Mouse (Mus musculus): ENCODE results near the gene Ofcc1.

Ofcc1 gene

DNA sequence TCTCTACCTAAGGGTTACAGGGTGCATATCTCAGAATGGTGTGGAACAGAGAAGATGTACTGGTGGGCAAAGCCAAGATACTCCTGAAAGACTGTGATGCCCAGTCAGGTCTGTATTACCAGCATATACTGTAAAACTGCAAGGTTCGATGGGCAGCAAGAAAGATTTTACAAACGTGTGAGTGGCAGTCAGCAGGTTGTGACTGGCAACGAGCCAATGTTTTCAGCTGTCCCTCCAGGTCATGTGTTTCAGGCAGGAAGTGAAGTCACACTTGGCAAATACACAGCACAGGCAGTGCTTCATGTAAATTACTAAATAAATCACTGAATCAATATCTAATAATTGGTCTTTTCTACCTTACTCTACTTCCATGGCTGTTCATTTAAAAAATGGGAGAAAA, at the start of gene Ofcc1:
Ofcc1 (minus strand) TSS at position 163 of the 400 bp plus-strand sequence.
- in situ Hi-C loops (cut with MboI, MseI) = no loop called here

DNA sequence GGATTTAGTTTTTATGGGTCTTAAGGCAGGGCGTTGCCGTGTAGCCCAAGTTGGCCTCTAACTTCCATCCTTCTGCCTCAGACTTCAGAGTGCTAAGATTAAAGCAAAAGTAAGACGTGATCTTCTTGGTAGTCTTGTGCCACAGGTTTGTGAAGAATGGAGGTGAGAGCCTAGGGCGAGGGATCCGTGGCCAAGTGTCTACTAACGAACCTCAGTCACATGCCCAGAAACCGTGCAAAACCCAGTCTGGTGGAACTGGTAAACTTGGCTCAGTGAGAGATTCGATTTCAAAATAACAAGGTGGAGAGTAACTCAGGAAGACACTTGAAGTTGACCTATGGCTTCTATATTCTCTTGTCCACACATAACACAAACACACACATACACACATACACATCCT, 28.9 kb upstream of the Ofcc1 start:
- in situ Hi-C loops (cut with MboI, MseI) = loop anchor here (25.0 kb wide), 2 partner anchors 103 to 578 kb away; no protein-coding TSS in a partner anchor

DNA sequence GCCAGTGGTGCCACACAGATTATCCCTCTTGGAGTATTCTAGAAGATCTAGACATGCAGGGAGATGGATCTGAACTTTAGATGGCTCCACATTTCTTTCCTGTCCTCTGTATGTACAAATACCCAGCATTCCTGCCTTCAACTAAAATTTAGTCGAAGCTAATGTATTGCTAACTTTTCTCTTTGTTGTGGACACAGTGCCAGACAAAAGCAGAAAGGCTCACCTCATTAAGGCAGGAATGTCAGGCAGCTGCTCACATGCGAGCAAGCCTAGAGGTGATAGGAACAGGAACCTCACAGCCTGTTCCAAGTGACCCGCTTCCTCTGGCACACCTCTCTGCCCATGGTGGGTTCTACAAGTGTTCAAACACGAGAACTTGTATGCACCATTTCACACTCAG, 26.2 kb upstream of the Ofcc1 start:
- in situ Hi-C loops (cut with MboI, MseI) = loop anchor here (25.0 kb wide), 2 partner anchors 100 to 575 kb away; no protein-coding TSS in a partner anchor

DNA sequence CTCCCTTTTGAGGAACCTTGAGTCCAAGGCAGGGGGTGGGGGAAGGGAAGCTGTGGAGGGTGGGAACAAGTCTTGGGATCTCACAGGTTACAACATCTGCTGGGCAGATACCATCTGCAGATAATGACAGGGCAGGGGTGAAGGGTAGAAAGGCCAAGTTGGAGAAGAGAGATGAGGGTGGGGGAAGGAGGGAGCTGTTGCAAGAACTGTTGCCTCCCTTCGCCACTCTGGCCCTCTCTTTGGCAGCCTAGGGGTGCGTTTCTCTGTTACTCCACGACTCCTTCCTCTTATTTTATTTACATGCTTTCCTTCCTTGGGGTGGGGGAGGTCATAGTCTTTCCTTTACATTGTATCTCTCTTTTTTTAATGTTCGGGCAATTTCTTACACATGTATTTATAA, 23.7 kb upstream of the Ofcc1 start:
- in situ Hi-C loops (cut with MboI, MseI) = loop anchor here (25.0 kb wide), 2 partner anchors 98 to 573 kb away; no protein-coding TSS in a partner anchor

DNA sequence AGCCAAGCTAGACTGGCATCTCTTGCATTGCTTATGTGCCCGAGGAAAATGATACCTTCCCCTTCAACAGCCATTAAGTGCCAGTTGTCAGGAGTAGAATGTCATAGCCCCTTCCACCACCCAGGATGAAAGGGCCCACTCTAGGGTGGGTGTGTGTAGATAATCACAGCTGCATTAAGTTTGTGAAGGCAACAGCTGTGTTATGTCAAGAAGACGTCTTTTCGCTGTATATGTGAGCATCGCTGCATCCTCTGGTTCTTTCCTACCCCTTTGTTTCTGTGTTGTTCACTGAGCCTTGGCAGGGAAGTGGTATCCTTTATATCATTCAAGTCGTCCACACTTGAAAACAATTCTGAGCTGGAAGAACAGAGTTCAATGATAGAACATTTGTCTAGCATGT, 15.5 kb upstream of the Ofcc1 start:
- in situ Hi-C loops (cut with MboI, MseI) = loop anchor here (25.0 kb wide), 2 partner anchors 89 to 564 kb away; no protein-coding TSS in a partner anchor

DNA sequence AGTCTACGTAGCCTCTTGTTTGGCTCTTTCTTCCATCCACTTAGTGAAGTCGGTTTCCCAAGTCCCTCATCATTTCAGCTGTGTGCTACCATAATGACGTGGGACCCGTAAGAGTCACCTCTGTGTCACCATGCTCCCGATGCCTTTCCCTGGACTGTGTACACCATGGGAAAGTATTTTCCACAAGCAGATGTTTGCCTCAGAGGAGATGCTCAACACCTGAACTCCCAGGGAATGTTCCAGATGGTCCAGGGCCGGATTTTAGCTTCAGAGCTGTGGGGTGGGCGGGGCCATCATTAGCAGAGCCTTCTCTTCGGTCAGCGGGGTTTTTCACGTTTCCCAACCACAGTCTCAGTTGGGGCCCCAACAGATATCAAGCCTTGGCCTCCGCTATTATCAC, 5.5 kb upstream of the Ofcc1 start:
- in situ Hi-C loops (cut with MboI, MseI) = no loop called here

DNA sequence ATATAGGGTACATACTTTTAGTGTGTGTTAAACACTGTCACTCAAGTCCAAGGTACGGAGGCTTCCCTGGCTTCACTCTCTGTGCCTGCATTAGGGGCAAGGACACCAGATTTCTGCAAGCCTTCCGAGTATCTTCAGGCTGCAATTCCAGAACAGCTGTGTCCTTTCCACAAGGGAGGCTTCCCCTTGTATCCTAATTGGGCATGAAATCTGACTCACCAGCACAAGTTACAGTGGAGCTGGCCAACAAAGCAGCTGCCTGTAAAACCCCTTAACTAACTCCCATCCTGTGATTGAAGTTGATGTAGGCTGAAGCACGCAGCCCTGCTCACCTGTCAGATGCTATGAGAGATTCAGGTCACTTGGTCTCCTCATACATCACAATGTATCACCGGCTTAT, 3.6 kb upstream of the Ofcc1 start:
- in situ Hi-C loops (cut with MboI, MseI) = no loop called here

DNA sequence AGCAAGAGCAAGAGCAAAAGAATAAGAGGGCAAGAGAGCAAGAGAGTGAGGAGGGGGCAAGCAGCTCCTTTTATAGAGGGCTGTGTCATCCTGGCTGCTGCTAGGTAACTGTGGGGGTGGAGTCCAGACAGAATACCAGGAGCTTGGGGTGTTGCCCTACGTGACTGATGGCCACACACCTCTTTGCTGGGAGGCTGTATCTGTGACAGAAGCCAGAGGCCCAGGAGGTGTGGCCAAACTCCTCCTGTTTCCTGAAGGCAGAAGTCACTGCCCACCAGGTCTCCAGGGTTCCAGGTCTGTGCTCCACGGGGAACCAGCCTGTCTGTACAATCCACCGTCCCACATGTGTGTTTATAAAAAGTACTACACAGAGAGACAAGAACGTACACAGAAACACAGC, 558 bp downstream of the Ofcc1 start:
- in situ Hi-C loops (cut with MboI, MseI) = no loop called here

DNA sequence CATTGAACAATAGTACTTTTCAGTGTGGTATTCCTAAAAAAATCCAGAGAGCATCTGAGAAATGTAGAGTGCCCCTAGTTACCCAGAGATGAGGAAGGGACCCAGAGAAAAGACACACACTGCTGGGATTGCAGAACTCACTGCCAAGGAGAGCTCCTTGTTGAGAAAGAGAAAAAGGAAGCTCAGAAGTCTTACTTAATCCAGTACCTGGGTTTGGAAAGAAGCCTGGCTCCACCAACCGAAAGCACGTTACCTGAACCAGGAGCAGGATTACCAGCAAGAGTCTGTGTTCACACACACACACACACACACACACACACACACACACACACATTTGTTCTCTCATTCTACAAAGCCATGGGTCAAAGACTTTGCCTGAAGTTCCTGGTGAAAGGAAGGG, 14.2 kb downstream of the Ofcc1 start:
- in situ Hi-C loops (cut with MboI, MseI) = no loop called here

DNA sequence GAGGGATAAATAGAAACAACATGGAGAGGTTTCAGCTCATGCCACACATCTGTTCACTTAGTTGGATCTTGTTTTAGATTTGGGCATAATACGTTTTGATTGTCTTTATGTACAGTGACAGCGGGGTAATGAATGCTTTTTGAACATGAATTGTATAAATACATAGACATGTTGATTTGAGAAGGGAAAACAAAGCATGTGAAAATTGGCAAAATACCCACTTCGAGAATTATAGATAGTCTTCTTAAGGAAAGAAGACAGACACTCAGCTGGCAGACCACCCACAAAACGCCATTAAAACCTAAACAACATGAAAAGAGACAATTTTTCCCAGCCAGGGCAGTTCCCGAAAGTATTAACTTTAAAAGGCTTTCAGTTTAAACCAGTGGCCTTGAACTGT, 37.9 kb downstream of the Ofcc1 start:
- in situ Hi-C loops (cut with MboI, MseI) = no loop called here

DNA sequence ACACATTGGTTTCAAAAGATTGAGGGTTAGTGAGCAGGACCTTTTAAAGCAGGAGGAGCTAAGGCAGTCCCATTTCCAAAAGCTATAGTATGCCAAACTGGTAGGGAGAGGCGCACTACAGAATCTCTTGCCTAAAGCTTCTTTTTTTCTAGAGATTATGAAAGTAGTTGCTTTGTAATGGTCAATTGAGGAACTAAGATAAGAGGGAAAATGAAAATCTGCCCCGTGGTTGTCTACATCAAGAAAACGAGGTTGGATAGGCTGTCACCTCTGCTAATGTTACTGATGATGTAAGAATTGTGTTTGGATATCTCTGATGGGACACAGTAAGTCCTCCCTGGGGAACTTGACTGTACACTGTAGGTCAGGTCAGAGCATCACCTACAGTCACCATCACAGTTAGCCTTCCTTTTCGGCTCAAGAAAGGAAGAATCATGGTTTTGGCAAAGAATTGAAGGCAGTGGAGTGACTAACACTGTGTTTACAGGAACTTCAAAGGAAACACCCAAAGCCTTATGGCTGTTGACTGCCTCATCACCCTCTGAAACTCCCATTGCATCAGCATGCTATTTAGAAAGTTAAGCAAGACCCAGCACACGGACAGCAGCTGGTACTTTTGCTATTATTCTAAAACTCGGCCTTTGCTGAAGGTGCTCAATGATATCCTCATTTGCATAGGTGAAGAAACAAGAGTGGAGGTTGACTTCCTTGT, 40.3 kb downstream of the Ofcc1 start:
- in situ Hi-C loops (cut with MboI, MseI) = no loop called here

DNA sequence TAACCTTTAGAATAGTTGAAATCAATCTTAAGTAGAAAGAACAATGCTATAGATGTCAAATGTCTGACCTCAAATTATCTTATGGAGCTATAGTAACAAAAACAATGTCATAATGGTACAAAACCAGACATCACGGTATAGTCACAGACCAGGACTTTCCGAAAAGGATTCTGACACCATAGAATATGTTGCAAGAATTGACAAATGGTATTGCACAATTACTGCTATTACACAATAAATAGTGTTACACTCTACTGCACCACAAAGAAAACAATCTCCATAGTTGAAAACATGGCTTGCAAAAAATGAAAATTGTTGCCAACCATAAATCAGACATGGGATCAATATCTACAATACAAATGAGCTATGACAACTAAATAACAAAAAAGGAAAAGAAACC, 43.5 kb downstream of the Ofcc1 start:
- in situ Hi-C loops (cut with MboI, MseI) = no loop called here

DNA sequence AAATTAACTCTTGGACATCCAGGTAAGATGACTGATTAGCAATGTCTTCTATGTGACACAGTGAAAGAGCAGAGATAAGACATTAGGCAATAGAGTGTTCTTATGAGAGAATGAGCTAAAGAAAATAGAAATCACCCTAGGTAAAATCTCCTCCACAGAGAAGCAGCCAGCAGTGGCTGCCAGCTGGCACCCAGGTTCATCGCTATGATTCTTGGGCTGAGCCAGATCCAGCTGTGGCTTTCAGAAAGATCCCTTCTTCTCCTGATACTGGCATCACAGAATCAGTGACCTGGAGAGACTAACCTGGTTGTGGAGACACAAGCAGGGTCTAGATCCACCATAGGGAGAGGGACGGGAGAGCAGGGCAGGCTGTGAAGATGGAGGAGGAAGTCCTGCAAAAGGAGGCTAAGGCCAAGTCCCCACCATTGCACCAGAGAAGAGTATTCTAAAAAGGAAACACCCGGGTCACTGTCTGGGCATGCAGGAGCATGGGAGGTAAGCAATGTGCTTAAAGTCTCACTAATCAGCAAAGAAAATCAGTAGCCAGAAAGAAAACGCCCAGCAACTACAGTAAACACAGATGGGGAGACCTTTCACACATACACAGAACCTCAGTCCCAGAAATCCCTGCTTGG, 46.0 kb downstream of the Ofcc1 start:
- in situ Hi-C loops (cut with MboI, MseI) = no loop called here

DNA sequence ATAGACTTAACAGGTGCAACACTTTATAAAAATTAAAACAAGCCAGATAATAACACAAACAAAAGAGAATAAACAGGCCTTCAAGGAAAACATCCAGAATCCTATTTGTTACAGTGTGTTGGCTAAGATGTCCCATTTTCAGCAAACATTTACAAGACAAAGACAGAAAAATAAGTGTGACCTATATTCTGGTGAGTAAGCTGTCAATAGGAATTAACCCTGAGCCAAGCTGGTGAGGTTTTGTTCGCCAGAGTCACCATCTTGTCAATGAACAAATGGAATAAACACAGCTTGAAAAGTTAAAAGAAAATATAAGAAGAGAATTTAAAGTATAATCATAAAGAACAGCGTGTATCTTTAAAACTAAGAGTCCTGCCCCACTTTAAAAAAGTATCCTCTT, 68.4 kb downstream of the Ofcc1 start:
- in situ Hi-C loops (cut with MboI, MseI) = loop anchor here (25.0 kb wide), 1 partner anchor 94 kb away; no protein-coding TSS in a partner anchor

DNA sequence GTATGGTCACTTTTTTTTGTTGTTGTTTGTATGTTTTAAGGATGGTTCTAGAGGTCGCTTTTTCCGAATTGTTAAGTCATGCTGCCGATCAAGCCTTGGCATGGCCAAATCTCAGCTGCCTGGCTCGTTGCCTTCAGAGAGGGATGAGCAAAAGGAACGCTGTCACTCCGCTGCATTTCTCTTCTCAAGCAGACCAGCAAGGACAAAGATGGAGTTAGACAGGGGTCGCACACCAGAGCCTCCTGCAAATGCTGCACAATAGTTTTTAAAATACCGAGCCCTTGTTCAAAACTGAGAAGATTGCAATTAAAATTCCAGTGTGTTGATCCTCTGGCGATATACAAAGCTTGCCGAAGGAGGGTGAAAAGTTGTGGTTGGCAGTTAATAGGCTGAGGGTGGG, 70.4 kb downstream of the Ofcc1 start:
- in situ Hi-C loops (cut with MboI, MseI) = loop anchor here (25.0 kb wide), 1 partner anchor 96 kb away; no protein-coding TSS in a partner anchor

DNA sequence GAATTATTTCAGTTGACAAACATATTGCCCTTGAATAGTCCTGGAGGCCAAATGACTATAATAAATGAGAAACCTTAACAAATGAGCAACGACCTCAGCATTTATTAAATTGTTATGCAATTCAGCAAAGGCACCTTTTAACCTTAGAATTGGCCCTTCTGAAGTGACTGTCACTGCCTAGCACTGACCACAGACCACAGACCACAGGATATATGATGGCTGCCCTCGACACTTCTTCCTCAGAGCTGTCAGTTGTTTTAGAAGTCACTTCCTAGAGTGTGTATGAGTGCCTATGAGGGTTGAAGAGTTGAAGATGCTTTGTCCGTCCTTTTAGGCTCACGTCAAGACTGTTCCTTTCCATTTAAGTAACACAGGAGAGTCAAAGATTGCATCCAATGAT, 72.6 kb downstream of the Ofcc1 start:
- in situ Hi-C loops (cut with MboI, MseI) = loop anchor here (25.0 kb wide), 1 partner anchor 99 kb away; no protein-coding TSS in a partner anchor

DNA sequence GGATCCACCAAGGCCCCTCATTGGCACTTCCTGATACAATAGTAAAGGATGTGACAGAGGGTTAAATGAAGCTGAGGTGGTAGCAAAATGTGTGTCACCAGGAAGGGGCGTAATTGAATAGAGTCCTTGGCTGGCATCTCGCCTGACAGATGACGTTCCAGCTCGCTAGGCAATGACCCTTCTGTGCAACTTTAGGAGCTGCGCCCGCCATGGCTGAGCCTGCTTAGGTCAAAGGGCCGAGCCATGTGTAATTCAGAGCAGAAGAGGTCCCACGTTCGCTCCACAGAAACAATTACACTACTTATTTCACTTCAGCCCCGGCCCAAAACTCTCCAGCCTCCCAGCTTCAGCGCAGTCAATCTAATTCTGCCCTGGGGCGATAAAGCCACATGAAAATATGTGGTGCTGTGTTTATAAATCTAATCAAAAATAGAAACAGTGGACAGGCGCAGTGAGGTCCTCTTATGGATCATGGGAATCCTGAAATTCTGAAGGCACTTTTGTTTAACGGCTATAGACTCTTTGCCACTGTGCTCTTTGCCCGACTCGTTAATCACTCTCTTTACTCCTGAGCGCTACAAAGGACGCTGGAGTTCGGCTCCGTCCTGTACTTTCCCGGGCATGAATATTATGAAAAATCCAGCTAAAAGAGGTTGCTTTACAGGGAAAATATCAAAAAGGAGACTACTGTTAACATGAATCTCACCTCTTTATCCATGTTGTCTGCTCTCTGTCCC, 73.8 kb downstream of the Ofcc1 start:
- in situ Hi-C loops (cut with MboI, MseI) = loop anchor here (25.0 kb wide), 1 partner anchor 100 kb away; no protein-coding TSS in a partner anchor

DNA sequence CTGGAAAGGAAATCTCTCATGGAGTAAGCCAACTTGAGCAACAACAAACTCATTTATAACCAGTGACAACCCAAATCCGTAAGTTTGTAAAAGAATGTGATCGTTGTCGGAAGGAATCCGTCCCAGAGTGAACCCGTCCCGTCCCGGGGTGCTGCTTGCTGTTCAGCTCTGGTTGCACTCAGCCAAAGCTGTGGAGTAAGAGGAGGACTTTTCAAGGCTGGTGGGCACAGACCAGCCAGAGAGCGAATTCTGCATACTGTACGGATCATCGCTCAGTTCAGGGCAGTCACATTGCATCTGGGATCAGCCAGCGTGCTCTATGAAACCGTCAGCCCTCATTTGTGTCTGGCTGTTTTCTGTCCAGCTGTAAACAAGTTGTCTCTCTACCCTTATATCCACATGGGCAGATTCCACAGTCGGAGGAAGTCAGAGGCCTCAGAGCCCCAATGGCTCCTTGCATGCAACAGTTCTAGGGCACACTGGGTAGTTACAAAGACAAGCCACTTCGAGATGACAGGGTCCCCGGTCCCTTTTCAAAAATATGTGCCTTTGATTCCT, 75.9 kb downstream of the Ofcc1 start:
- in situ Hi-C loops (cut with MboI, MseI) = loop anchor here (25.0 kb wide), 1 partner anchor 102 kb away; no protein-coding TSS in a partner anchor

DNA sequence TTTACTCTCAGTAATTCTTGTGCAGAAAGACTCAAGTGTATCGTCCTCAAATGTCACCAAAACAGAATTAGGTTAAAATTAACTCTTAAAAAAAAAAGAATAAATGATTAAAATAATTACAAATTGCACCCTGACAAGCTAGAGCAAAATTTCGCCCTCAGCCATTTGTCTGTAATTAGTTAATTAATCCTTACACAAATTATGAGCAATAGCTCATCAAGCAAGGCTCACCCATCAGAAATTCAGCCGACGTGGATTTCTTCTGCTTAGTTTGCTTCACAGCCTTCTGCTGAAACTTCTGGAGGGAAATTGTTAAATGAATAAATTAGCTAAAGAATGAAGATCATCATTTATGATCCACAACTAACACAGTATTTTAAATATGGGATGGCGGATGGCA, 80.6 kb downstream of the Ofcc1 start:
- in situ Hi-C loops (cut with MboI, MseI) = loop anchor here (25.0 kb wide), 1 partner anchor 107 kb away; no protein-coding TSS in a partner anchor

DNA sequence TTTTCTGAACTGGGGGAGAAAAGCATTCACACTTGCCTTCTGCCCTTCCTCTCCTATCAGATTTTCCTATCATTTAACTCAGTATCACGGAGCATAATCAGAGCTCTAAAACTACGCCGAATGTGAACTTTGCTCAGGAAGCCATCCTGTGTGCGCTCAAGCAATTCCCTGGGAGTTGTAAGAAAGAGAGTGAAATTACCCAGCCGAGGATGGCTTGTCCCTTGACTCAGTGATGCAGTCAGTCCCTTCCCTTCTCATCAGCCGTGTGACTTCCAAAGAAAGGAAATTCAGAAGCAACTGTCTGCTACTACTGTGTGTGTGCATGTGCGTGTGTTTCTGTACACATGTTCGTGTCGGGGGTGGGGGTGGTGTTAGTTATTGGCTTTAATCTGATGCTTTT, 93.7 kb downstream of the Ofcc1 start:
- in situ Hi-C loops (cut with MboI, MseI) = no loop called here

DNA sequence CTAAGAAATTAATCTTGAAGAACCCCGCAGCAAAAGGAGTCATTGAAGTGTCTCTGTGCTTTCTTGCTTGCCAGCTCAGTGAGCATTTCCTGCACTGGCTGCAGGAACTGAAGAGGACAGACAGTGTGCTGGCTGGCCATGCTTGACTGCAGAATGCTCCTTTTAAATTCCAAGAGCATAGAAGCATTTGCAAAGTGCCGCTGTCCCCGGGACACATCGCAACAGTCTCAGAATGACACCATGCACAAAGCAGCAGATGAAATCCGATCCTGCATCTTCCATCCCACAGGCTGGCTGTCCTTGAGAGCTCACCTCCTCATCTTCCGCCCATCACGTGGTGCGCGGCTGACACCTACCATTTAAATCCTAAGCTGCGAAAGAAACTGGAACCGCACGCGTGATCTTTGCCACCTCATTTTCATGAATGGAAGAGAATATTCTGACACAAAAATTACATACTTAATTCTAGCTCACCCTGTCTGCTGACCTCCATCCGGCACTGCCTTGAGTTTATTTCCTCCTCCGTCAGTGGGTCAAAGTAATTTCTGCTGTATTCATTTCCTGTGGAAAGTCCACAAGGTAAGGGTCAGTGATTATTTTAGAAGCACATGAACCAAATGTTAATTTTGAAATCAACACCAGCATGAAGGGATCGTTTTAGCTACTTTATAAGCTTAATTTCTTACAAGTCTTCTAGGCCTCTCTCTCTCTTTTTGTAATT, 98.0 kb downstream of the Ofcc1 start:
- in situ Hi-C loops (cut with MboI, MseI) = no loop called here
